Mouse (Mus musculus) stomach, embryonic 15.5 days (tissue): ENCODE data around the gene Auts2. TPM values are rescaled to one million over a fixed set of nuclear protein-coding genes. Genes with fewer than 3 reads are reported as not detected.

Experiments used
- ATAC-seq: fragments of 200-750 bp; cut with Nextera tagmentation; 2 replicates; pipeline ENCODE4 v1.8.0; 2017; ENCODE audit warnings: low read depth, moderate number of reproducible peaks, moderate TSS enrichment; ENCODE audit not compliant: insufficient read depth, low FRiP score
- H3K27ac ChIP-seq: fragments of 300-500 bp; sonication (generic); 2 replicates; pipeline ENCODE4 v1.5.1; 2015; ENCODE audit warnings: mild to moderate bottlenecking, inconsistent platforms
- H3K27me3 ChIP-seq: fragments of 300-500 bp; sonication (generic); replicated peaks from 2 replicates; pipeline ENCODE4 v1.6.1; 2015; ENCODE audit warnings: inconsistent platforms
- H3K36me3 ChIP-seq: fragments of 300-500 bp; sonication (generic); 2 replicates; pipeline ENCODE4 v1.6.1; 2015; ENCODE audit warnings: inconsistent platforms
- H3K4me1 ChIP-seq: fragments of 300-500 bp; sonication (generic); 2 replicates; pipeline ENCODE4 v1.6.1; 2015; ENCODE audit warnings: inconsistent platforms
- H3K4me2 ChIP-seq: fragments of 300-500 bp; sonication (generic); 2 replicates; pipeline ENCODE4 v1.6.1; 2015; ENCODE audit warnings: mild to moderate bottlenecking, inconsistent platforms
- H3K4me3 ChIP-seq: fragments of 300-500 bp; sonication (generic); replicated peaks from 2 replicates; pipeline ENCODE4 v1.5.1; 2015; ENCODE audit warnings: inconsistent platforms
- H3K9ac ChIP-seq: fragments of 300-500 bp; sonication (generic); 2 replicates; pipeline ENCODE4 v1.6.1; 2015; ENCODE audit warnings: inconsistent platforms
- H3K9me3 ChIP-seq: fragments of 300-500 bp; sonication (generic); 2 replicates; pipeline ENCODE4 v1.6.1; 2016; ENCODE audit warnings: inconsistent platforms
- WGBS: fragments of 180-500 bp; shearing (Covaris S2); methylation state at CpG from one replicate; pipeline ENCODE4 v1.1.7; 2015; 5-methylcytosine and 5-hydroxymethylcytosine counted together
- polyA plus RNA-seq: library from polyadenylated mRNA; unstranded; fragments of >200 nt; fragmentation: Nextera tagmentation; extraction: Ambion mirVana; gene quantifications from 2 replicates; pipeline ENCODE4 v1.2.1, GENCODE M21; 2015

The Auts2 gene
- polyA plus RNA-seq, 1 experiment from 2014 or later: 25.5 TPM

- Histone ChIP-seq H3K4me1 (0 out of 2 replicates have a peak, but pooled peaks cover 3% of the 10 kb centered on the region), H3K9ac (no peak overlapping the region), H3K36me3 (no peaks in the 10 kb centered on the region), H3K27me3 (no peaks in the 10 kb centered on the region), H3K27ac (no peak overlapping the region), H3K9me3 (no peaks in the 10 kb centered on the region), H3K4me2 (no peak overlapping the region), H3K4me3 (no peak overlapping the region)
- ATAC-seq: no peak
- WGBS: 69% methylated on average over 10 of the region's 10 CpGs
Observed at GRCm38 (mm10) chr5:131593261-131593660, 949.9 kb downstream of the Auts2 start.

- no peaks in the 10 kb centered on the region for H3K27me3 ChIP-seq
- peaks cover 18% of the 10 kb centered on the region; the same call in 1 of the 2 replicates for H3K4me1 ChIP-seq
- H3K27ac ChIP-seq: peak overlapping the region; percentile 46; the same call in 1 of the 2 replicates
- H3K4me2 ChIP-seq: no peak overlapping the region
- H3K9me3 ChIP-seq: no peaks in the 10 kb centered on the region
- no peak for ATAC-seq
- no peak overlapping the region for H3K4me3 ChIP-seq
- no peaks in the 10 kb centered on the region for H3K36me3 ChIP-seq
- 67% methylated on average over 6 of the region's 6 CpGs for WGBS
- no peak overlapping the region for H3K9ac ChIP-seq
Observed at GRCm38 (mm10) chr5:131589948-131590467, 953.1 kb downstream of the Auts2 start.

- Histone ChIP-seq H3K27ac (no peak overlapping the region), H3K9ac (no peak overlapping the region), H3K4me1 (peaks cover 21% of the 10 kb centered on the region), H3K4me2 (no peak overlapping the region), H3K4me3 (no peak overlapping the region), H3K27me3 (no peaks in the 10 kb centered on the region), H3K9me3 (no peaks in the 10 kb centered on the region), H3K36me3 (no peaks in the 10 kb centered on the region)
- no peak for ATAC-seq
- WGBS: 75% methylated on average over 5 of the region's 5 CpGs
Observed at GRCm38 (mm10) chr5:131586332-131586700, 956.8 kb downstream of the Auts2 start.

GRCm38 (mm10) chr5:131585684-131586331, 957.3 kb downstream of the Auts2 start:
- no peak for ATAC-seq
- H3K9me3 ChIP-seq: no peaks in the 10 kb centered on the region
- no peak overlapping the region for H3K9ac ChIP-seq
- 24% methylated on average over 26 of the region's 26 CpGs for WGBS
- peak overlapping the region; percentile 34 for H3K4me2 ChIP-seq
- H3K4me1 ChIP-seq: peaks cover 21% of the 10 kb centered on the region
- H3K36me3 ChIP-seq: no peaks in the 10 kb centered on the region
- H3K27me3 ChIP-seq: no peaks in the 10 kb centered on the region
- no peak overlapping the region for H3K4me3 ChIP-seq
- no peak overlapping the region for H3K27ac ChIP-seq

- Histone ChIP-seq H3K9me3 (no peaks in the 10 kb centered on the region), H3K9ac (no peak overlapping the region), H3K27ac (no peak overlapping the region), H3K4me3 (no peak overlapping the region), H3K27me3 (no peaks in the 10 kb centered on the region), H3K4me2 (no peak overlapping the region), H3K36me3 (no peaks in the 10 kb centered on the region), H3K4me1 (peaks cover 21% of the 10 kb centered on the region)
- ATAC-seq: no peak
- WGBS: 67% methylated on average over 12 of the region's 12 CpGs
Observed at GRCm38 (mm10) chr5:131584260-131585135, 958.6 kb downstream of the Auts2 start.

- Histone ChIP-seq H3K27me3 (no peaks in the 10 kb centered on the region), H3K4me1 (peaks cover 17% of the 10 kb centered on the region), H3K27ac (peak overlapping the region; percentile 18; the same call in 1 of the 2 replicates), H3K9me3 (no peaks in the 10 kb centered on the region), H3K36me3 (no peaks in the 10 kb centered on the region), H3K4me2 (no peak overlapping the region), H3K4me3 (no peak overlapping the region), H3K9ac (no peak overlapping the region)
- no peak; the same call in 1 of the 2 replicates for ATAC-seq
- 39% methylated on average over 23 of the region's 23 CpGs for WGBS
Observed at GRCm38 (mm10) chr5:131581110-131582050, 961.8 kb downstream of the Auts2 start.

- Histone ChIP-seq H3K4me2 (no peak overlapping the region), H3K4me3 (no peak overlapping the region), H3K4me1 (peaks cover 7% of the 10 kb centered on the region), H3K27ac (no peak overlapping the region), H3K9ac (no peak overlapping the region), H3K9me3 (no peaks in the 10 kb centered on the region), H3K36me3 (no peaks in the 10 kb centered on the region), H3K27me3 (no peaks in the 10 kb centered on the region)
- WGBS: 82% methylated on average over 9 of the region's 9 CpGs
- ATAC-seq: peak; percentile 21; the same call in 1 of the 2 replicates
Observed at GRCm38 (mm10) chr5:131578737-131579136, 964.4 kb downstream of the Auts2 start.

- no peaks in the 10 kb centered on the region for H3K27me3 ChIP-seq
- H3K27ac ChIP-seq: no peak overlapping the region
- 0 out of 2 replicates have a peak, but pooled peaks cover 4% of the 10 kb centered on the region for H3K4me1 ChIP-seq
- no peaks in the 10 kb centered on the region for H3K36me3 ChIP-seq
- H3K4me2 ChIP-seq: no peak overlapping the region
- 73% methylated on average over 11 of the region's 11 CpGs for whole genome bisulfite sequencing
- H3K9ac ChIP-seq: no peak overlapping the region
- no peaks in the 10 kb centered on the region for H3K9me3 ChIP-seq
- ATAC-seq: no peak
- H3K4me3 ChIP-seq: no peak overlapping the region
Observed at GRCm38 (mm10) chr5:131575733-131576265, 967.3 kb downstream of the Auts2 start.

- no peaks in the 10 kb centered on the region for H3K9me3 ChIP-seq
- H3K4me2 ChIP-seq: no peak overlapping the region
- no peaks in the 10 kb centered on the region for H3K36me3 ChIP-seq
- 61% methylated on average over 5 of the region's 5 CpGs for WGBS
- no peaks in the 10 kb centered on the region for H3K27me3 ChIP-seq
- ATAC-seq: no peak
- 0 out of 2 replicates have a peak, but pooled peaks cover 4% of the 10 kb centered on the region for H3K4me1 ChIP-seq
- H3K4me3 ChIP-seq: no peak overlapping the region
- no peak overlapping the region for H3K27ac ChIP-seq
- no peak overlapping the region for H3K9ac ChIP-seq
Observed at GRCm38 (mm10) chr5:131575086-131575514, 968.0 kb downstream of the Auts2 start.

- H3K27ac ChIP-seq: no peak overlapping the region
- WGBS: 85% methylated on average over 16 of the region's 16 CpGs
- H3K4me1 ChIP-seq: 0 out of 2 replicates have a peak, but pooled peaks cover 4% of the 10 kb centered on the region
- no peak overlapping the region for H3K4me3 ChIP-seq
- H3K36me3 ChIP-seq: no peaks in the 10 kb centered on the region
- no peak overlapping the region for H3K4me2 ChIP-seq
- no peak for ATAC-seq
- H3K9ac ChIP-seq: no peak overlapping the region
- no peaks in the 10 kb centered on the region for H3K9me3 ChIP-seq
- no peaks in the 10 kb centered on the region for H3K27me3 ChIP-seq
Observed at GRCm38 (mm10) chr5:131574469-131575085, 968.6 kb downstream of the Auts2 start.
